24 mouse cellular contexts compared by ENCODE assay signal in the genomic region with DNA sequence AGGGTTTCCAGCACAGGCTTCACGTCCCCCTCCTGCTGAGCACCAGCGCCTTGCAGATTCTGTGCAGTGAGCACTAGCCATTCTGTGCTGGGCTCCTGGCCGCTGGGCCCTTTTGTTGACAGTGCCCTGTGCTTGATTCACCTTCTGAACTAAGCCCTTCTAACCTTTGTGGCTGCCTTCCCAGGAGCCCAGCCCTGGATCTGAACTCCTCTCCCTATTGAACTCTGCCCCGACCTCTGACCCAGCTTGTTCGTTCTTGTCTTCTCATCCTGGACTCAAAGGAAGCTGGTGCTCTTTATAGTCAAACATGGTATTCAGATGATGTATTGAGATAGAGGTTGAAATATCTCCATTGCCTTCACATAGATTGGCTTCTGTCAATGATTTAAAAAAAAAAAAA. TPM values are rescaled to one million over a fixed set of nuclear protein-coding genes. Genes with fewer than 3 reads are reported as not detected.
"Had no signal": no experiment of that assay in that cellular context is flagged by ENCODE, and none has a peak within 500 bp of the region (broad histone marks: within the 10 kb centered on the region; RNA-seq: fewer than 3 reads in every experiment).

No protein-coding gene starts in this region.

- ATAC-seq: inflammation-experienced regulatory T-cells, adult 6 months; intestine, embryonic 15.5 days; intestine, postnatal 0 days had no signal

- DNase-seq: gastrocnemius, postnatal 14 days; gastrocnemius, postnatal 36 days; heart, adult 11 months; heart, adult 2 months; heart, postnatal 14 days; heart, postnatal 36 days; kidney, adult 18-20 months; kidney, adult 8-10 months; kidney, postnatal 10 days; kidney, postnatal 25 days; kidney, postnatal 4 days; liver, embryonic 13.5 days had no signal

RNA-seq across cellular contexts. Expression of a gene that starts 10.0 kb away (rescaled TPM):
- total RNA-seq: gastrocnemius, adult 18-20 months; gastrocnemius, adult 8-10 months; gastrocnemius, postnatal 14 days; gastrocnemius, postnatal 36 days; heart, adult 2 months; heart, postnatal 14 days; heart, postnatal 36 days; hematopoietic stem cell, adult 5-6 weeks; layer of hippocampus, adult 2 months; layer of hippocampus, postnatal 10 days; layer of hippocampus, postnatal 25 days; left cerebral cortex, adult 2 months; left cerebral cortex, postnatal 14 days; left cerebral cortex, postnatal 36 days had no signal
